Mouse (Mus musculus): Measurements from ENCODE around the gene Skil. TPM values are rescaled to one million over a fixed set of nuclear protein-coding genes. Genes with fewer than 3 reads are reported as not detected.

Gene Skil
- polyA plus RNA-seq, 1 experiment from 2014 or later, result 43.9 TPM

DNA sequence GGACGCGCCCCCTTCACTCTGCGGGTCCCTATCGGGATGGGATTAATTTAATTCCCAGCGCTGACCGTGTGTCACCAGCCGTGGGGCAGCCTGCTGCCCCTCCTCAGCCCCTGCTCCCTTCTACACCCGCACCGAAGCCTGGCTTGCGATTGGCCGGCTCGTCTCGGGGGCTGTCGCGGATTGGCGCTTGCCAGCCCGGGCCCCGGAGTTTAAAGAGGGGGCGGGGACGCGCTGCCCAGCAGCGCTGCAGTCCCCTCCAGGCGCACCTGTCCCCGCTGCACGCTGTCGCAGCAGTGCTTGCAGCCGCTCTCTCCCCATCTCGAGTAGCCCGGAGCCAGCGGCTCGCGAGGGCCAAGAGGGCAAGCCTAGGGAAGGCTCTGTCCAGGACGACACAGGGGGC, 54.8 kb downstream of the Skil start, which contains the start of gene Cldn11:
Gene Cldn11 (plus strand): TSS at position 215 of the 400 bp plus-strand sequence.
- Histone ChIP-seq H3K27me3 (ENCODE audit: control insufficient read depth, insufficient read depth, low read length) (peaks cover 14% of the 10 kb centered on the region), H3K4me3 (ENCODE audit: low read depth, low read length) (peak within 1 kb of the TSS; percentile 38), H3K4me2 (peak within 1 kb of the TSS; percentile 89), H3K9me3 (ENCODE audit: control insufficient read depth, low read length) (no peaks in the 10 kb centered on the region), H3K9ac (ENCODE audit: low read length) (peak within 1 kb of the TSS; percentile 33; the same call in 1 of the 2 replicates), H3K27ac (ENCODE audit: low read depth, low read length) (no peak within 1 kb of the TSS), H3K36me3 (ENCODE audit: control insufficient read depth, insufficient read depth, low read length) (no peaks in the 10 kb centered on the region), H3K4me1 (ENCODE audit: control insufficient read depth, insufficient read depth, low read length) (peaks cover 3% of the 10 kb centered on the region; the same call in 1 of the 2 replicates)
- DNase-seq (ENCODE audit: low spot score, missing footprints) (peak; percentile 94), ATAC-seq (ENCODE audit: low FRiP score) (peak; percentile 90)
- WGBS, result under 1% methylated on average over 33 of the region's 33 CpGs

DNA sequence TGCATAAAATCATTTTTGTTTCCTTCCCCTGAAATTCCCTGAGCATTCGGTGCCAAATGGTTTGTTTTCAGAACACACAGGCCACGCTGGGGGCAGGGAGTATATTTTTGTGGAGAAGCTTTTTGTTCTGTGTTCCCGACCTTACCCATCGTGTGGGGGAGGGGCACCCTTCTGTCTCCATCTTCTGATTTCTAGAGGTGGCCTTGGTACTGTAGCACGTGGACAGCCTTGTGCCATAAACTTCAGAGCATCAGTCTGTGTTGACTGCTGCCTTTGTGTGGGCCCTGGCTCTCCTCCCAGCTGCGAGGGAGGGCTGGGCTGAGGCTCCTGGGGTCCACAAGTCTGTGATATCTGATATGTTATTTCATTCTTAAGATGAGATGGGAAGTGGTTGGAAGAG, 57.2 kb downstream of the Skil start:
- ATAC-seq (ENCODE audit: low FRiP score) (no peak), DNase-seq (ENCODE audit: low spot score, missing footprints) (no peak)
- 70% methylated on average over 6 of the region's 6 CpGs for WGBS
- no peak overlapping the region for H3K9ac ChIP-seq (ENCODE audit: low read length)
- no peaks in the 10 kb centered on the region for H3K9me3 ChIP-seq (ENCODE audit: control insufficient read depth, low read length)
- peaks cover 14% of the 10 kb centered on the region for H3K27me3 ChIP-seq (ENCODE audit: control insufficient read depth, insufficient read depth, low read length)
- no peak overlapping the region for H3K27ac ChIP-seq (ENCODE audit: low read depth, low read length)
- H3K4me1 ChIP-seq (ENCODE audit: control insufficient read depth, insufficient read depth, low read length), result peaks cover 3% of the 10 kb centered on the region; the same call in 1 of the 2 replicates
- no peak overlapping the region for H3K4me3 ChIP-seq (ENCODE audit: low read depth, low read length)
- H3K4me2 ChIP-seq, result no peak overlapping the region
- no peaks in the 10 kb centered on the region for H3K36me3 ChIP-seq (ENCODE audit: control insufficient read depth, insufficient read depth, low read length)

DNA sequence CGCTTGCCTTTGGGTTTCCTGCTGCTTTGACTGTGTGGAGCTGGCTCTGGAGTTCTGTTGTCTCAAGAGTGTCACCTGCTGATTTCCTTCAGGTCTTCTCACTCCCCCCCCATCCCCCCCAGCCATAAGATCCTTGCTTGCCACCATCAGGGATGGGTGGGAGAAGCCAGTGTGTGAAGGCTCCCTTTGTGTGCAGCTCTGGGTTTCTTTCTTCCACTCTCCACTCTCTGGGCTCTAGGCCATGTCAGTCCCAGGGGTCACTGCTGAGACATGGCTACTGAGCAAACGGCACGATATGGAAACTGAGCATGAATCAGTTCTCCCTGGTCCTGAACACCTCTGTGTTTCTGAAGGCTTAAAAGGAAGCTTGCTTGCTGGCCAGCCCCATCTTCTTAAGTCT, 61.3 kb downstream of the Skil start:
- DNase-seq (ENCODE audit: low spot score, missing footprints) (no peak), ATAC-seq (ENCODE audit: low FRiP score) (no peak)
- Histone ChIP-seq H3K27ac (ENCODE audit: low read depth, low read length) (no peak overlapping the region), H3K36me3 (ENCODE audit: control insufficient read depth, insufficient read depth, low read length) (no peaks in the 10 kb centered on the region), H3K9ac (ENCODE audit: low read length) (no peak overlapping the region), H3K27me3 (ENCODE audit: control insufficient read depth, insufficient read depth, low read length) (no peaks in the 10 kb centered on the region), H3K4me3 (ENCODE audit: low read depth, low read length) (no peak overlapping the region), H3K4me1 (ENCODE audit: control insufficient read depth, insufficient read depth, low read length) (no peaks in the 10 kb centered on the region), H3K4me2 (no peak overlapping the region), H3K9me3 (ENCODE audit: control insufficient read depth, low read length) (no peaks in the 10 kb centered on the region)
- 54% methylated on average over 3 of the region's 3 CpGs for WGBS

- no peaks in the 10 kb centered on the region for H3K27me3 ChIP-seq (ENCODE audit: control insufficient read depth, insufficient read depth, low read length)
- H3K4me2 ChIP-seq, result no peak overlapping the region
- H3K4me1 ChIP-seq (ENCODE audit: control insufficient read depth, insufficient read depth, low read length), result no peaks in the 10 kb centered on the region
- H3K9me3 ChIP-seq (ENCODE audit: control insufficient read depth, low read length), result no peaks in the 10 kb centered on the region
- H3K27ac ChIP-seq (ENCODE audit: low read depth, low read length), result no peak overlapping the region
- H3K9ac ChIP-seq (ENCODE audit: low read length), result no peak overlapping the region
- 92% methylated on average over 15 of the region's 15 CpGs for WGBS
- no peaks in the 10 kb centered on the region for H3K36me3 ChIP-seq (ENCODE audit: control insufficient read depth, insufficient read depth, low read length)
- ATAC-seq (ENCODE audit: low FRiP score), result no peak
- no peak for DNase-seq (ENCODE audit: low spot score, missing footprints)
- no peak overlapping the region for H3K4me3 ChIP-seq (ENCODE audit: low read depth, low read length)
Observed at GRCm38 (mm10) chr3:31157776-31158175, 62.9 kb downstream of the Skil start.

DNA sequence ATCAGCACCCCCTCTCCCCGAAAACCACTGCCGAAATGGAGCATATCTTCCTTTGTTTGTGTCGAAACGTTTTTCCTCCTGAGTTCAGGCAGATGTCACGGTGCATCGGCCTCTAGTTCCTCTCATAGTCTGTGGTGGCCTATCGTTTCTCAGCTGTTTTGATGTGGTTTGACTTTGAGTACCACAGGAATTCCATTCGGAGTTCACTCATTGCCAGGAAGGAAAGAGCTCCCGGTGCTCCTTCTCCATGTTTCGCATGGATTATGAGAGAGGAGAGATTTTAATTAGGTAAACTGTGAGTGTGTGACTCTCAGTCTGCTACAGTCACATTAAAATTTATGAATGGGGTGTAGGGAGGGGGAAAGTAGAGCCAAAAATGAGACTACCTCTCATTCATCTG, 65.2 kb downstream of the Skil start:
- Histone ChIP-seq H3K4me2 (no peak overlapping the region), H3K9me3 (ENCODE audit: control insufficient read depth, low read length) (no peaks in the 10 kb centered on the region), H3K36me3 (ENCODE audit: control insufficient read depth, insufficient read depth, low read length) (no peaks in the 10 kb centered on the region), H3K27me3 (ENCODE audit: control insufficient read depth, insufficient read depth, low read length) (no peaks in the 10 kb centered on the region), H3K27ac (ENCODE audit: low read depth, low read length) (no peak overlapping the region), H3K9ac (ENCODE audit: low read length) (no peak overlapping the region), H3K4me3 (ENCODE audit: low read depth, low read length) (no peak overlapping the region), H3K4me1 (ENCODE audit: control insufficient read depth, insufficient read depth, low read length) (no peaks in the 10 kb centered on the region)
- WGBS, result 84% methylated on average over 10 of the region's 10 CpGs
- ATAC-seq (ENCODE audit: low FRiP score) (no peak), DNase-seq (ENCODE audit: low spot score, missing footprints) (no peak)

DNA sequence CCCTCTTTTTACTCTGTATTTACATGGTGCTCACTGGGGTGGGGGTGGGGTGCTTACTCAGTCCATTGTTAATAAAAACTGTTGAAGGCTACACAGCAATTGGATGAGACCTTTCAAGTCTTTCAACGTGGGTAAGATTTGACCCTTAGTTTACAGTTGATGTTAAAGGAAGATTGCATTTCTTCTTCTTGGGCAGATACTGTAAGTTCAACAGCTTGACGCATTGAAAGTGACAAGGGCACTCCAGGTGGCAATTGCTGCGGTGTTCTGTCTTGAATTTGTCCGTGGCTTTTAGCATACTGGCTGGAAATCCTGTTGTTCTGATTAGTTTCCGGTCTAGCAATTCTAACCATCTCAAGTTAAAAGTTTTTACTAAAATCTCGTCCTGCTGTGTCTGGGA, 66.5 kb downstream of the Skil start:
- no peaks in the 10 kb centered on the region for H3K9me3 ChIP-seq (ENCODE audit: control insufficient read depth, low read length)
- no peak overlapping the region for H3K4me3 ChIP-seq (ENCODE audit: low read depth, low read length)
- ATAC-seq (ENCODE audit: low FRiP score), result no peak
- H3K27ac ChIP-seq (ENCODE audit: low read depth, low read length), result no peak overlapping the region
- peaks cover 3% of the 10 kb centered on the region; the same call in 1 of the 2 replicates for H3K4me1 ChIP-seq (ENCODE audit: control insufficient read depth, insufficient read depth, low read length)
- WGBS, result 22% methylated on average over 6 of the region's 6 CpGs
- no peak overlapping the region for H3K4me2 ChIP-seq
- no peak overlapping the region for H3K9ac ChIP-seq (ENCODE audit: low read length)
- no peaks in the 10 kb centered on the region for H3K27me3 ChIP-seq (ENCODE audit: control insufficient read depth, insufficient read depth, low read length)
- no peak for DNase-seq (ENCODE audit: low spot score, missing footprints)
- H3K36me3 ChIP-seq (ENCODE audit: control insufficient read depth, insufficient read depth, low read length), result no peaks in the 10 kb centered on the region

DNA sequence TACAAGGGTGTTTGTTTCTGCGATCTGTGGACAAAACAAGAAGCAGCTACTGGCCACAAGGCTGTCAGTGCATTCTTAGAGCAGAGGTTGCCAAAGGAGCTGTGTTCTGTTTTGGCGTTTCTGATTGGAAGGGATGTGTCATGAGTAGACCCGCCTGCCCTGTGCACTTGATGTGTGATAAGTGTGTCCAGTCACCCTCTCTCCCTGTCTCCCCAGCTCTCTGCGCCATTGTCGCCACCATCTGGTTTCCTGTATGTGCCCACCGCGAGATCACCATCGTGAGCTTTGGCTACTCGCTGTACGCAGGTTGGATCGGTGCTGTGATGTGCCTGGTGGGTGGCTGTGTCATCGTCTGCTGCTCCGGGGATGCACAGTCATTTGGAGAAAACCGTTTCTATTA, 68.0 kb downstream of the Skil start:
- peaks cover 6% of the 10 kb centered on the region; the same call in 1 of the 2 replicates for H3K4me1 ChIP-seq (ENCODE audit: control insufficient read depth, insufficient read depth, low read length)
- no peak overlapping the region for H3K4me2 ChIP-seq
- no peak overlapping the region for H3K9ac ChIP-seq (ENCODE audit: low read length)
- ATAC-seq (ENCODE audit: low FRiP score), result no peak
- no peak overlapping the region for H3K4me3 ChIP-seq (ENCODE audit: low read depth, low read length)
- H3K9me3 ChIP-seq (ENCODE audit: control insufficient read depth, low read length), result no peaks in the 10 kb centered on the region
- H3K27me3 ChIP-seq (ENCODE audit: control insufficient read depth, insufficient read depth, low read length), result no peaks in the 10 kb centered on the region
- DNase-seq (ENCODE audit: low spot score, missing footprints), result no peak
- 94% methylated on average over 14 of the region's 14 CpGs for WGBS
- no peak overlapping the region for H3K27ac ChIP-seq (ENCODE audit: low read depth, low read length)
- H3K36me3 ChIP-seq (ENCODE audit: control insufficient read depth, insufficient read depth, low read length), result no peaks in the 10 kb centered on the region

GRCm38 (mm10) chr3:31165803-31166202, 70.9 kb downstream of the Skil start:
- Histone ChIP-seq H3K4me1 (ENCODE audit: control insufficient read depth, insufficient read depth, low read length) (peaks cover 6% of the 10 kb centered on the region; the same call in 1 of the 2 replicates), H3K9me3 (ENCODE audit: control insufficient read depth, low read length) (no peaks in the 10 kb centered on the region), H3K36me3 (ENCODE audit: control insufficient read depth, insufficient read depth, low read length) (no peaks in the 10 kb centered on the region), H3K27ac (ENCODE audit: low read depth, low read length) (no peak overlapping the region), H3K27me3 (ENCODE audit: control insufficient read depth, insufficient read depth, low read length) (no peaks in the 10 kb centered on the region), H3K9ac (ENCODE audit: low read length) (no peak overlapping the region), H3K4me2 (no peak overlapping the region), H3K4me3 (ENCODE audit: low read depth, low read length) (no peak overlapping the region)
- DNase-seq (ENCODE audit: low spot score, missing footprints) (no peak), ATAC-seq (ENCODE audit: low FRiP score) (0 out of 2 replicates have a peak, but pooled peaks have one; percentile 36)
- 63% methylated on average over 3 of the region's 3 CpGs for WGBS

DNA sequence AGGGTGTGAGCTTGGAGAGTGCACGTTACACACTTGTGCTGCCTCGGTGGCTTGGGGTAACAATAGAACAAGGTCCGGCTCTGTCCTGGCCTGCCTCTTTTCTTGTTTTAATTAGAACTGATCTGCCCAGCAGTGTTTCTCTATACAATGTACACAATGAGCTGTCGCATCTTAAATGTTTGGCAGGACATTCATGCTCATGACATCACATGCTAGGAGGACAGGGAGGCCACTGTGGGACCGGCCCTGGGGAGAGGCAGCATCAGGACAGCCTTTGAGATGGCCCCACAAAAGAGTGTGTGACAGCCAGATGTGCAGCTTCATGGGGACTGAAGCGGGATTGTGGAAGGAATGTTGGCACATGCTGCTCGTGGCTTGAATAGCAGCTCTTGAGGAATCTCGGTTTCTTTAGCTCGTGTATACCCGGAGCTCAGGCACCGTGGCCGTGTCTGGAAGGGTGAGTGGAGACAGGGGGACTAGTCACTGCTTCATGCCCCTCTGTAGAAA, 71.6 kb downstream of the Skil start:
- Histone ChIP-seq H3K4me2 (no peak overlapping the region), H3K4me1 (ENCODE audit: control insufficient read depth, insufficient read depth, low read length) (peaks cover 6% of the 10 kb centered on the region; the same call in 1 of the 2 replicates), H3K27me3 (ENCODE audit: control insufficient read depth, insufficient read depth, low read length) (no peaks in the 10 kb centered on the region), H3K36me3 (ENCODE audit: control insufficient read depth, insufficient read depth, low read length) (no peaks in the 10 kb centered on the region), H3K9ac (ENCODE audit: low read length) (no peak overlapping the region), H3K27ac (ENCODE audit: low read depth, low read length) (no peak overlapping the region), H3K4me3 (ENCODE audit: low read depth, low read length) (no peak overlapping the region), H3K9me3 (ENCODE audit: control insufficient read depth, low read length) (no peaks in the 10 kb centered on the region)
- DNase-seq (ENCODE audit: low spot score, missing footprints), result no peak
- peak; percentile 67 for ATAC-seq (ENCODE audit: low FRiP score)
- 38% methylated on average over 12 of the region's 12 CpGs for WGBS
